Mouse (Mus musculus) CD8-positive naive resting alpha-beta T cell, adult 2 months (primary cell): Measurements from ENCODE around the gene Grip2.

Experiments used
- DNase-seq, 2 experiments: peaks; one replicate each; pipeline ENCODE4 v3.0.0; 2022; ENCODE audit warnings: low read depth in 2 of 2, low spot score in 2 of 2

Gene Grip2

GRCm38 (mm10) chr6:91796064-91796463 lies 31.0 kb downstream of the Grip2 start:
- no peak for DNase-seq

GRCm38 (mm10) chr6:91795640-91796039 lies 31.4 kb downstream of the Grip2 start:
- DNase-seq: no peak

DNA sequence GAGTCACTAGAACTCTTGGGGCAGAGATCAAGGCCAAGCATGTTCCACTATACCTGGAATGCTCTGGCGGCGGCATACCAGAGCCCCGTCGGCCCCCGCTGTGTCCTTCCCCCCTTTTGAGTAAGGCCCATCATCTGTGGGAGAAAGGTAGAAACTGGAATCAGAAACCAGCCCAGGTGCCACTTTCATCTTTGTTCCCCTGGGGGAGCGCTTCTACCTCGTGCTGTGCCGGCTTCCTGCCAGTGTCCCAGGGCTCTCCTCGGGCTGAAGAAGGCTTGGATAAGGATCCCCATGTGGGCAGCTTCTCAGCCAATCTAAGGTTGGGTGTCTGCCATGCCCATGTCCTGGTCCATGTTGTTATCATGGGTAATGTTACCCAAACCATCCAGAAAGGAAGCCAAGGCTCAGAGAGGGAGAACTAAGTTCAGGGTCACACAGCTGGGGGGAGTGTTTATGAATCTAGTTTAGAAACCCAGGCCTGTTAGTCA lies 38.7 kb downstream of the Grip2 start:
- no peak for DNase-seq

DNA sequence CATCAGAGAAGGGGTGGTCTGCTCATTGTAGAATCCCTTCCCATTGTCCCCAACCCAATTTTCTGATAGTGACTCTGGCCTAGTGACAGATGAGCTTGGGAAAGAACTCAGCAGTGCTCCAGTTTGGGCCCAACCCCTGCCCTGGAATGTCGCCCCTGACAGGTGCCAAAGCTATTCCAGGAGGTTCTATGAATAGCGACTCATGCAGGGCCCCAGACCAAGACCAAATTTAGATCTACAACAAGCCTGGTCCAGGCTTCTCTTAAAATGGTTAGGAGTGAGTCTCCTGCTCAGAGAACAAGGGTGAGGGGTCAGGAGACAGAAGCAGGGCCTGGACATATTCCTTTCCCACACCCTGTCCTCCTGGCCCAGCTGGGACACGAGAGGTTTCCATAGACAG lies 42.0 kb downstream of the Grip2 start:
- DNase-seq: no peak

DNA sequence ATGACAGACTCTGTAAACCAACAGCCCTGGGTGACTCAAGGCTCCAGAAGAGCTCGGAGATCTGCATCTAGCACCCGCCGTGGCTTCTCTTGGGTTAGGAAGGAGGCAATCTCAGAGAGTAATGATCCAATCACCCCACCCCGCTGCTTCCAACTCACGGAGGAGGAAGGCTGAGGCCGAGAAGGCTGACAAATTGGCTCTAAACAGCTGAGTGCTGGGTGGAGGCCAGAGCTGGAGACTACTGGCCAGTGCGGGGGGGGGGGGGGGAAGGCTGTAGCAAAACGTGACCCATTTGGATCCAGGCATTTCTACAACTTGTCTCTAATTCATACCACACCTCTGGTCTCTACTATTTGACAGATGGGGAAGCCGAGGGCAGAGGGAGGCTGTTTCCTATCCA lies 47.8 kb downstream of the Grip2 start:
- no peak for DNase-seq

DNA sequence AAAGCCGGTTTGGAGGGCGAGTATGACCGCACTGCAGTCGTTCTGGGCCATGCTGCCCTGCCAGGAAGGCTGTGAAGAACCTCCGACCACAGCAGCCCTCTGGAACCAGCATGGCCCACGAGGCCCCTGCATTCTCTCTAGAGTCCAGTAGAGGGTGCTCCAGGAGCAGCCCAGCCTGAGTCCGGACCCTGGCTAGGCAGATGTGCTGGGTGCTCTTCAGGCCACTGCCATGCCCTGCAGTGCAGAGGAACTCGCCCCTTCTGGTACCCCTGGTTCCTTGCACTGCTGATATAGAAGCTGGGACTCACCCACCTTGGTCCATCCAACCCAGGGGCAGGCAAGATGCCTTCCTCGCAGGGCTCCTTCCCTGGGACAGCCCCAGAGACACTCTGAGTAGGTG lies 50.5 kb downstream of the Grip2 start:
- peak in 1 of 2 experiments; percentile 24 for DNase-seq

GRCm38 (mm10) chr6:91773951-91774350 lies 53.1 kb downstream of the Grip2 start:
- no peak for DNase-seq

DNA sequence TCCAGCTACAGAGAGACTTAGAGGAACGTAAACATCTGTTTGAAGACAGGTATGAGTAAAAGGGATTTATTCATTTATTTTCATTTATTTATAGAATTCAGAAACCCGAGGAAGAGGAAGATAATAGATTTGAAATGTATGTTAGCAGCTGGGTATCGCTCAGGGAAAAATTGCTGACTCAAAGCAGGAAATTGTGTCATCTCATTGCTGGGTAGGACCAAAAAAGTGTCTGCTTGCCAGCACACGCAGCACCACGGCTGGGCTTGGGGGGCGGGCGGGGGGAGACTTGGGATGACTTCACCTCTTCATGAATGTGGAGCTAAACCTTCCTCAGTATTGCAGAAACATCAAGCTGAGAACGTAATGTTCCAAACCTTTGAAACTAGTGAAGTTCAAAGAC lies 59.5 kb downstream of the Grip2 start:
- DNase-seq: no peak

DNA sequence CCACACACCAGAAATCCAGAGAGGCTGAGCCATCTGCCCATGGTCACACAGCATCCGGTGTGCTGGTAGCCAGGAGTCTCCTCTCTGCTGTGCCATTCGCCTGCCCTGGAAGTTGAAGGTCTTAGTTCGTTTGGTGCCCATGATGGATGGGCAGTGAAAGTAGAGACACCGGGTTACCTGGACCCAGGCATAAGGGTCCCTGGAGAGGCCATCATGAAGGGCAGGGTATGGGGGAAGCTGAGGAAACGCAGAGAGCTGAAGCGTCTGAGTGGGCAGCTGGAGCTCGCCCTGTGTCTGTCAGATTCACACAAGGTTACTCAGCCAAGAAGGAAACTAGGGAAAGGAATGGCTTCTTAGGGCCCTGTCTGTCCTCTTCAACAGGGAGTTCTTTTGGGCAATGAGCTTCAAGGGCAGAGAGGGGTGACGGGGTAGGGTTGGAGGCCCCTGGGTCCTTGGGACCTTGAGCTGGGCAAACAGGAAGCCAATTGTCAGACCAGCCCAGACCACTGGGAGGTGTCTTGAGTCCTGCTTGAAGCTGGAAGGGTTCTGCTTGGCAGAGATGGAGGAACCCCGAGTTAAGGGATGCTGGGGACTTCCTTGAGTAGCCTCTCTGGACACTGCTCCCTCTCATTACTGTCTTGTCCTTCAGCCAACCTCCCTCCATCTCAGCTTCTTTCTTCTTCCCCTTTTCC lies 64.9 kb downstream of the Grip2 start:
- DNase-seq: no peak

- no peak for DNase-seq
Measured at GRCm38 (mm10) chr6:91754845-91755244, 72.2 kb downstream of the Grip2 start.

DNA sequence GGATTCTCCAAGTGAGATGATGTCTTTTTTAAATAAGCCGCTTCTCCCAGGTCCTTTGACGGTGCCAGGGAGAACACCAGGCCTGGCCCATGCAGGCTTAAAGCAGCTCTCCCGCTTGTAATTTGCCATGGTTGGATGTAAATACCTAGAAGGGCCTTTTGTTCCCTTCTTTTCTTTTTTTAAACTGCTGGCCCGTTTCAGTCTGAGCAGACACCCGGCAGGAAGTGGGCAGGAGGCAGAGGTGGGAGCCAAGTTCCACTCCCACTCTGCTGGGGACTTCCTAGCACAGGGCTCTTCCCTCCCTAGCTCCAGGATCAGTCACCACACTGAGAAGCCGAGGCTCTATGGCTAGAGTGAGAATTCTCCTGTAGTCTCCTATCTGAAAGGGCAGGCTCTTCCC lies 73.0 kb downstream of the Grip2 start:
- no peak for DNase-seq

- no peak for DNase-seq
Measured at GRCm38 (mm10) chr6:91752884-91753283, 74.2 kb downstream of the Grip2 start.

DNA sequence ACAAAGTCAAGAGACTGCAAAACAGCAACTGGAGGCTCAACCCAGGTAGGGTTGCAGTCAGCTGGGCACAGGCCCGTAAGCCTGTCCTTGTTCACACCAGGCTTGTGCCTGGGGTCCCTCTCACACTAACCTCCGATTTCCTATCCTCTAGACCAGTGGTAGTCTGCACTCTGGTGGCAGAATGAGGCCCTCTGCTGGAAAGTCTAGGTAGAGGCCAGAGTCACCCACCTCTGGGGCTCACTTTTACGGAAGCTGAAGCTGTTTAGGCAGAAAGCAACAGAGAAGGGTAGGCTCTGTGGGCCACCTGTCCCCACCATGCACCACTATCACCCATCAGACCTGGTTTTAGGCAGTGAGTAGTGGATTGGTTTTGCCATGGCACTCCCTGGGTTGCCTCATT lies 76.1 kb downstream of the Grip2 start:
- no peak for DNase-seq

- no peak for DNase-seq
Measured at GRCm38 (mm10) chr6:91746776-91747175, 80.3 kb downstream of the Grip2 start.

GRCm38 (mm10) chr6:91745947-91746582 lies 81.0 kb downstream of the Grip2 start:
- no peak for DNase-seq

DNA sequence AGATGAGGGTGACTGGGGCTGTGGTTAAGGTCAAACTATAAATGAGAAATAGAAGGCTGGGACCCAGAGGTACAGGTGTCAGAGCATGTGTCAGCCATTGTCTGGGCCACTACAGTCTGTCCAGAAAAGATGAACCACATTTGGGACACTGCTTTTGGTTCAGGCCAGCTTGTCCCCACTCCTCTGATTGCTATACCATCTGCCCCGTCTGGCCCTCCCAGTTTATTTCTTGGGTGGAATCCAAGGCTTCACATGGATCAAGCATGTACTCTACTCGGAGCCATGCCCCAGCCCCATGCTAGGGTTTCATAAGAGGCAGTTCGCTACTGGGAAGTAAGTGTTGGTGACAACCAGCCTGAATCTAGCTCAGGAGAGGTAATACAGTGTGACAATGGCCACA lies 81.8 kb downstream of the Grip2 start:
- DNase-seq: no peak

GRCm38 (mm10) chr6:91743886-91744285 lies 83.2 kb downstream of the Grip2 start:
- DNase-seq: no peak

- no peak for DNase-seq
Measured at GRCm38 (mm10) chr6:91742995-91743394, 84.1 kb downstream of the Grip2 start.

DNA sequence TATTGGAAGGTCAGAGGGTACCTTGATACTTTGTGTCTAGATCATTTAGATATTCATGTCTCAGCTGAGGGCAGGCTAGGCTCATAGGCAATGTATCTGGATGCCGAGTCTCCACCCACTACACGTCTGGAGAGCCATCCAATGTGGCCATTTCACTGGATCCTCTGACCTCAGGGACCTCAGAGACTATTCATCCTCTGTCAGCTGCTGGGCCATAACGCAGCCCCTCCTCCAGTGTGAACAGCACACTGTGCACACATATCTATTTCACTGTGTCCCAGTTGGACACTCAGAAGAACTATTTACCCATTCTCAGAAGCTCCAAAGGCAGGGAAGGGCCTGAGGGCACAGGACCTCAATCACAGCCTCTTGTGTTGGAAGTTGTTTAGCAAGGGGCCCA lies 84.6 kb downstream of the Grip2 start:
- no peak for DNase-seq

DNA sequence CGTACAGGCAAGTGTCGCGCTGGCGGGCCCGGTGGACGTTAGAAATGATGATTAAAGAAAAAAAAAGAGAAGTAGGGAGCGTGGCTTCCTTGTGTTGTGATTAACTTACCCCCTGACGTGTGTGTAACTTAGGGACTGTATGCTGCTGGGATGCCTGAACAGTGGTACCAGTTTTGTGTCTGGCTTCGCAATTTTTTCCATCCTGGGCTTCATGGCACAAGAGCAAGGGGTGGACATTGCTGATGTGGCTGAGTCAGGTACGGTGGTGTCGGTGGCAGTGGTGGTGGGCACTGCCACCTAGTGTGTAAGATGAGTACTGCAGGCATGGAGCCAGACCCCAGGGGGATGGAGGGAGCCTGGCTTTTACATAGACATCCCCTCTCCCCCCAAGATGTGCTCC lies 86.0 kb downstream of the Grip2 start:
- DNase-seq: peak; percentile 55 to 62

- no peak for DNase-seq
Measured at GRCm38 (mm10) chr6:91738058-91738457, 89.0 kb downstream of the Grip2 start.

DNA sequence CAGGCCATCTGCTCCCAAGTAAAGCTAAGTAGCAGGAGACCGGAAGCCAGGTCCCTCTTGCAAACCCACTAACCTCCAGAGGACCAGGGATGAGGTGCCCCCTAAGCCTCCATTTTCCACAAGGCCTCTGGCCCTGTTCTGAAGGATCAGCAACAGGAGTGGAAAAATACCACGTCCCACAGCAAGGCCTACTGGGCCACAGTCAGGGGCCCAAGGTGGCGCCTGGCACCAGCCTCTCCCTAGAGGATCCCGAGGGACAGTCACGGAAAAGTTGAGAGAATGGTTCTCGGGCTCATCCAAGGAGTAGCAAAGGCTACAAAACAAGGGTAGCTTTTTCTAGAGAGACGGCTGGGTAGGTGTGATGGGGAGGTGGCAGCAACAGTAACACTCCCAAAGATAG lies 89.6 kb downstream of the Grip2 start:
- no peak for DNase-seq

- no peak for DNase-seq
Measured at GRCm38 (mm10) chr6:91736471-91736870, 90.6 kb downstream of the Grip2 start.
